Mouse (Mus musculus) hindbrain, postnatal 0 days (tissue): ENCODE measurements around the gene 4933434E20Rik. TPM values are rescaled to one million over a fixed set of nuclear protein-coding genes. Genes with fewer than 3 reads are reported as not detected.

Experiments used
- ATAC-seq: fragments of 200-750 bp; cut with Nextera tagmentation; 2 replicates; pipeline ENCODE4 v1.8.0; 2017; ENCODE audit warnings: mild to moderate bottlenecking, moderate TSS enrichment, moderate library complexity
- DNase-seq: peaks from one replicate; pipeline ENCODE4 v3.0.0-alpha.2; 2015; ENCODE audit warnings: low spot score
- H3K27ac ChIP-seq: fragments of 300-500 bp; sonication (generic); 2 replicates; pipeline ENCODE4 v1.5.1; 2014; ENCODE audit warnings: mild to moderate bottlenecking
- H3K27me3 ChIP-seq: fragments of 300-500 bp; sonication (generic); 2 replicates; pipeline ENCODE4 v1.6.1; 2014; ENCODE audit warnings: low read length, mixed read lengths; ENCODE audit not compliant: insufficient read depth
- H3K36me3 ChIP-seq: fragments of 300-500 bp; sonication (generic); 2 replicates; pipeline ENCODE4 v1.6.1; 2014; ENCODE audit warnings: low read length, mixed read lengths; ENCODE audit not compliant: insufficient read depth
- H3K4me1 ChIP-seq: fragments of 300-500 bp; sonication (generic); 2 replicates; pipeline ENCODE4 v1.6.1; 2014; ENCODE audit warnings: antibody characterized with exemption, low read length, mixed read lengths; ENCODE audit not compliant: insufficient read depth
- H3K4me2 ChIP-seq: fragments of 300-500 bp; sonication (generic); 2 replicates; pipeline ENCODE4 v1.6.1; 2014; ENCODE audit warnings: low read depth, mild to moderate bottlenecking, low read length, moderate library complexity, mixed read lengths
- H3K4me3 ChIP-seq: fragments of 300-500 bp; sonication (generic); 2 replicates; pipeline ENCODE4 v1.5.1; 2014; ENCODE audit warnings: low read length
- H3K9ac ChIP-seq: fragments of 300-500 bp; sonication (generic); replicated peaks from 2 replicates; pipeline ENCODE4 v1.6.1; 2014; ENCODE audit warnings: mild to moderate bottlenecking, low read length, moderate library complexity, mixed read lengths
- H3K9me3 ChIP-seq: fragments of 300-500 bp; sonication (generic); 2 replicates; pipeline ENCODE4 v1.6.1; 2016; ENCODE audit warnings: low read length, mixed read lengths
- CTCF ChIP-seq: IDR thresholded peaks from 2 replicates; pipeline ENCODE4 v1.5.1; 2016; ENCODE audit warnings: antibody characterized with exemption, control low read depth, low read depth
- WGBS: fragments of 180-500 bp; shearing (Covaris S2); extraction: QIAGEN DNeasy Blood & Tissue Kit; methylation state at CpG from one replicate; pipeline ENCODE4 v1.1.7; 2014; 5-methylcytosine and 5-hydroxymethylcytosine counted together
- polyA plus RNA-seq: library from polyadenylated mRNA; unstranded; fragments of >200 nt; fragmentation: Nextera tagmentation; extraction: Ambion mirVana; gene quantifications from 2 replicates; pipeline ENCODE4 v1.2.1, GENCODE M21; 2015
- total RNA-seq: library from RNA; depleted of rRNA; stranded (reverse); fragments of >200 nt; gene quantifications from 2 replicates; pipeline ENCODE4 v1.2.3, GENCODE M21; 2014; rRNA removed

The 4933434E20Rik gene
- total RNA-seq: 95.6 and 110 TPM in 2 replicates
- 228 and 254 TPM in 2 replicates for polyA plus RNA-seq

DNA sequence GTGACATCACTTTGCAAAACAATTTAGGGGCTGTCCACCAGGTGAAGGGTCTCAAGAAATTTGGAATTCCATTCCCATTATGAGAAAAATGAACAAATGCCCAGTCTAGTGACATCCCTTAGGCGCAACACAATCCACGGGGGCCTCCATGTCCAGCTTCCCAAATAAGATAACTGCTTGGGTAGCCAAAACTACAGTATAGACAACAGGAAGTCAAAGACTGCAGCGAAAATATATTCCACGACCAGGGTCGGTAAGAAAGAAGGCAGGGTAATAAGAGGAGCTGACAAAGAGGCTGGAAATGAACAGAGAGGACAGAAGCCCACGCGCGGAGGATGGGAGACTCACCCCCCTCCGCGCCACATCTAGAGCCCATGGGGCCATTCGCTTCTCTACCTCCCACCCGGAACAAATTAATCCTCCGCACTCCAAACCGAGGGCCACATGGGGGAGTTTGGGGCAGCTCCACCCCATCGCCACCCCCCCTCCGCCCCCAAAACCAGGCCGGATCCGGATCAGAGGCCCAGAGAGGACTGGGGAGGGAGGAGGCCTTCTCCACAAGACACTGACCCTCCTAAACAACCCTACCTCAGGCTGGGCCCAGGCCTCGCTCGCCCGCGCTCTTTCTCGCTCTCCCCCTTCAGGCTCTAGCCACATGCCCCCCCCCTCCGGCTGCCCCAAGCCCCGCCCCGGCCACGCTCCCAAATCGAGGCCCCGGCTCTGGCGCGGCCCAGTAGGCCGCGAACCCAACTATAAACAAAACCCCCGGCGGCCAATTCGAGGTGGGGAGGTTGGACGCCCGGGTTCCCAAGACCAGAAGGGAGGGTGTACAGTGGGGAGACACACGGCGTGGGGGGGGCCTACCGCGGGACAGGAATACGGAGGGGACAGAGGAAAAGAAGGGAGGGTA, at the start of gene 4933434E20Rik:
Gene 4933434E20Rik (plus strand): TSS at position 196 of the 910 bp plus-strand sequence.
- H3K4me1 ChIP-seq: peaks cover 16% of the 10 kb centered on the region
- peaks cover 11% of the 10 kb centered on the region; the same call in 1 of the 2 replicates for H3K36me3 ChIP-seq
- peak within 1 kb of the TSS; percentile 70 for H3K4me3 ChIP-seq
- H3K27ac ChIP-seq: peak within 1 kb of the TSS; percentile 91
- no peaks in the 10 kb centered on the region for H3K27me3 ChIP-seq
- H3K4me2 ChIP-seq: peak within 1 kb of the TSS; percentile 73
- H3K9me3 ChIP-seq: no peaks in the 10 kb centered on the region
- DNase-seq (peak; percentile 69), ATAC-seq (peak; percentile 66)
- TF ChIP-seq CTCF: peak; percentile 16; the same call in 1 of the 2 replicates
- peak within 1 kb of the TSS; percentile 96 for H3K9ac ChIP-seq
- WGBS: 1% methylated on average over 33 of the region's 43 CpGs

DNA sequence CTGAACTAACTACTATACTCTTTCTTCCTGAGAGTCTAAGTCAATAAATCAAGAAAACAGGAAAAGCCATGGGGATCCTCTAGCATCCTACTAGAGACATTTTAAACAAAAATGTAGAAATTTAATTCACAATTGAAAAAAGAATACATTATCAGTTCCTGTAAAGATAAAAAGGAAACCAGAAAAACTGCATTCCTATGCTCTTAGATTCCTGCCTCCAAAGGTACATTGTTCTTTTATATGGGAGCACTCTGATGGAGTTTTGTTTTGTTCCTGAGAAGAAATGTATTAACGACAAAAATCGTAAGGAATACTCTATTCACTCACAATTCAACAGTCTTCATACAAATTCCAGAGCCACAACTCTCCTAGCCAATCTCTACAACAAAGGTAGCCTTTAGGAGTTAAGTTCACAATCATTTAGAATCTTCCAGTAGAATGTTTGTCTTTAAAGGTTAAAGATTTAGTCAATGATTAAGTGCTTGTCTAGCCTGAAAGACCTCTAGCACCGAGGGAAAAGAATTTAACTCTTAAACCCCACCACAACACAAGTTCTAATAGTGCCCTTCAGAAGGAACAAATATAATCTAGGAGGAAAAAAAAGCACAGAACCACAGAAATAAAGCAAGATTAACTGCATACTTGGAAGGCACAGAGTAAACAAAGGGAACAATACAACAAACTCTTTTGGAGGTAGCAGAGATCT, 47.2 kb upstream of the 4933434E20Rik start:
- no peaks in the 10 kb centered on the region for H3K9me3 ChIP-seq
- TF ChIP-seq CTCF: no peak
- H3K27me3 ChIP-seq: no peaks in the 10 kb centered on the region
- peaks cover 60% of the 10 kb centered on the region for H3K36me3 ChIP-seq
- no peak overlapping the region for H3K4me2 ChIP-seq
- no peaks in the 10 kb centered on the region for H3K4me1 ChIP-seq
- no peak overlapping the region for H3K9ac ChIP-seq
- DNase-seq (no peak), ATAC-seq (no peak)
- 72% methylated on average over 3 of the region's 3 CpGs for WGBS
- no peak overlapping the region for H3K27ac ChIP-seq
- no peak overlapping the region for H3K4me3 ChIP-seq

DNA sequence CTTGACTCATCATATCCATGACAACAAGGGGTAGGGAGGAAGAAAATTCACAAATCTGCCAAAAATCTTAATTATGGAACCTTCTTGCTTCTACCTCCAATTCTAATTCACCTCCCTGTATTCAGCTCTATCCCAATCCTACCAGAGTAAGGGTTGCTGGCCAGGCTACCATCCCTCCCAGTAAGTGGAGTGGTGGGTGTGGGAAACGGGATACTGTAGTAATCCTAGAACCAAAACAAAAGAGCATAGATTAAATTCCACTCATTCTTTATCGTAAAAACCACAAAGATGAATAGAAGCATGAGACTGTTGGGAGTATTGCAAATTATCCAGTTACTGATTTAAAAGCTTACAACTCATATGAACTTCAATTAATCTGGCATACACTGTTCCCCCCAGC, 41.1 kb upstream of the 4933434E20Rik start:
- WGBS: 88% methylated on average over 2 of the region's 2 CpGs

DNA sequence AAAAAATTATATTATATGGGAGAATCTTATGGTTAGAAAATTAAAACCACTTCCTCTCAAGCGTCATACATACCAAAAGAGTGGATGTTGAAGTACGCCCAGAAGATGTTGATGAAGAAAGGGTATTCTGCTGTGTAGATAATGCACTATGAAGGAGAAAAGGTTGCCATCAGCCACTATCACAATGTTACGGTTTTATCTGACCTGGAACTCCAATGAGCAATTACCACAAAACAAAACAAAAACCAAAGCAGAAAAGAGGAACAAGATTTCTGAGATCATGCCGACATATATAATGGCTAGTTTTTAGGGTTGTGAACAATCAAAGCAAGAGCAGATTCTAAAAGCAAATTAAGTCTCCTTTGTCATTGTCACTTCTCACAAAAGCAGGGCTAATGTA, 34.8 kb upstream of the 4933434E20Rik start:
- Histone ChIP-seq H3K4me1 (no peaks in the 10 kb centered on the region), H3K4me3 (no peak overlapping the region), H3K4me2 (no peak overlapping the region), H3K36me3 (peaks cover 81% of the 10 kb centered on the region), H3K27ac (no peak overlapping the region), H3K9me3 (no peaks in the 10 kb centered on the region), H3K27me3 (no peaks in the 10 kb centered on the region), H3K9ac (no peak overlapping the region)
- TF ChIP-seq CTCF: no peak
- WGBS: 91% methylated on average over 4 of the region's 4 CpGs
- no peak for DNase-seq
- ATAC-seq: no peak

More for the DNA sequence above, 41.1 kb upstream of the 4933434E20Rik start:
- no peak for TF ChIP-seq CTCF
- peaks cover 86% of the 10 kb centered on the region for H3K36me3 ChIP-seq
- DNase-seq (no peak), ATAC-seq (no peak)
- no peaks in the 10 kb centered on the region for H3K27me3 ChIP-seq
- H3K9me3 ChIP-seq: no peaks in the 10 kb centered on the region
- H3K27ac ChIP-seq: no peak overlapping the region
- H3K9ac ChIP-seq: no peak overlapping the region
- H3K4me1 ChIP-seq: no peaks in the 10 kb centered on the region
- H3K4me3 ChIP-seq: no peak overlapping the region
- no peak overlapping the region for H3K4me2 ChIP-seq

DNA sequence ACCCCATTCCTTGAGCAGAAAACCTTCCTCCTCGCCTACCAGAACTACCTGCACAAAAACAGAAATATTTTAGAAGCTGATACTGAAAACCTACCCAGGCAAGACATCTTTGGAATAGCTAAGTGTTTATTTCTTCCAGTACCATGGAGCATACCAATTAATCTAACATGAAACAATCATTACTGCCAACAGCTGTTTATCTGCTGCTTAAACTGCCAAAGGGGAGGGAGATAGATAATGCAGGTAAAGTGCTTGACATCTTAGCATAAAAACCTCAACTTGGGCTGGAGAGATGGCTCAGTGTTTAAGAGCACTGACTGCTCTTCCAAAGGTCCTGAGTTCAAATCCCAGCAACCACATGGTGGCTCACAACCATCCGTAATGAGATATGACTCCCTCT, 16.8 kb upstream of the 4933434E20Rik start:
- no peak for ATAC-seq
- H3K36me3 ChIP-seq: peaks cover 50% of the 10 kb centered on the region
- TF ChIP-seq CTCF: no peak

DNA sequence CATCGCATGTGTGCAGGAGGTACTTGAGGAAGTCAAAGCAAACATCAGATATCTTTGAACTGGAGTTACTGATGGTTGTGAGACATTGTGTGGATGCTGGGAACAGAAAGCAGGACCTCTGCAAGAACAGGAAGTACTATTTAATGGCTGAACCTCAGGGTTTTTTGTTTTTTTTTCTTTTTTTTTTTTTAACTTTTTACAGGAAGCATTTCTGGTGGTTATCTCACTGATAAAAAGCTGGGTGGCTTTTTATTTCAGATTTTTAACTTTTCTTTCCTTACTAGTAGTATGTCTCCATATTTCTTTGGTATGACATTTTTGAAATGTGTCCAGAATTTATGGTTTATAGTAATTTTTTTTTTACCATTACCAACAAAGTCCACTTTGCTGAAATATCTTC, 15.2 kb upstream of the 4933434E20Rik start:
- 98% methylated on average over 1 of the region's 1 CpGs for WGBS
- peaks cover 46% of the 10 kb centered on the region for H3K36me3 ChIP-seq

More for the DNA sequence above, 16.8 kb upstream of the 4933434E20Rik start:
- Histone ChIP-seq H3K27ac (no peak overlapping the region), H3K4me3 (no peak overlapping the region), H3K9me3 (no peaks in the 10 kb centered on the region), H3K4me2 (no peak overlapping the region), H3K4me1 (no peaks in the 10 kb centered on the region), H3K9ac (no peak overlapping the region), H3K27me3 (no peaks in the 10 kb centered on the region)
- 88% methylated on average over 2 of the region's 2 CpGs for WGBS
- no peak for DNase-seq

More for the DNA sequence above, 15.2 kb upstream of the 4933434E20Rik start:
- no peak overlapping the region for H3K27ac ChIP-seq
- DNase-seq: no peak
- no peak overlapping the region for H3K4me3 ChIP-seq
- H3K4me1 ChIP-seq: no peaks in the 10 kb centered on the region
- no peak for ATAC-seq
- no peaks in the 10 kb centered on the region for H3K27me3 ChIP-seq
- no peak for TF ChIP-seq CTCF
- no peak overlapping the region for H3K9ac ChIP-seq
- no peaks in the 10 kb centered on the region for H3K9me3 ChIP-seq
- H3K4me2 ChIP-seq: no peak overlapping the region
